Mouse (Mus musculus): ENCODE measurements around the gene Gm8138.
"Not testable (repeated sequence)": the region's sequence is repeated elsewhere in the genome, so short reads cannot be mapped to it uniquely, and the experiment has no call there.

The Gm8138 gene

DNA sequence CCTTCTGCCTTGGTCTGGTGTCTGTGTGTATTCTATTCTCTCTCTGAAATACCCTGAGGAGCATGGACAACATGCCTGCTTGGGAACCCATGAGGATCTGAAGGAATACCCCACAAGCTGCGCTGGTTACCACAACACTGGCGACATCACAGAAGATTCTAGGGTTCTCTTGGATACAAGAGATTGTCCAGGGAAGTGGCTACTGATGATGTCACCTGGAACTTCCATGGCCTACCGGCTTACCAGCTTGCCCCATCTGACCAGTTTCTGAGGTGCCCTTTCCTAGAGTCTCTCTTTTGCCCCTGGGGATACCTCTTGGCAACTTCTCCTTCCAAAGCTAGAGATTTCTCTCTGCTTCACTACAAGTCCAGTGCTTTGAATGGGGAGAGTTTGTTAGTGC, at the start of gene Gm8138:
Gene Gm8138, minus strand, starts transcription at position 101 of the 400 bp plus-strand sequence.
- not testable (repeated sequence) for DNase-seq (ENCODE audit: low spot score in 2 of 2)

- not testable (repeated sequence) for DNase-seq (ENCODE audit: low spot score in 2 of 2)
These were observed 54.4 kb downstream of the Gm8138 start for GRCm38 (mm10) chr14:43361713-43362112.

Measured in frontal cortex, postnatal 36 days (tissue).